Mouse (Mus musculus): Measurements from ENCODE around the gene Npm3.

Gene Npm3

GRCm38 (mm10) chr19:45753551-45753950 lies 4.2 kb upstream of the Npm3 start:
- no peak for DNase-seq (ENCODE audit: low spot score)

GRCm38 (mm10) chr19:45751881-45752280 lies 2.5 kb upstream of the Npm3 start:
- DNase-seq (ENCODE audit: low spot score), result no peak

- DNase-seq (ENCODE audit: low spot score), result no peak
Measured at GRCm38 (mm10) chr19:45748691-45749242, 624 bp downstream of the Npm3 start.

- DNase-seq (ENCODE audit: low spot score), result no peak
Measured at GRCm38 (mm10) chr19:45748206-45748605, 1.2 kb downstream of the Npm3 start.

GRCm38 (mm10) chr19:45747028-45747867 lies 2.1 kb downstream of the Npm3 start:
- peak; percentile 93 for DNase-seq (ENCODE audit: low spot score)

GRCm38 (mm10) chr19:45746153-45747020 lies 3.0 kb downstream of the Npm3 start:
- peak; percentile 84 for DNase-seq (ENCODE audit: low spot score)

GRCm38 (mm10) chr19:45745344-45746152 lies 3.8 kb downstream of the Npm3 start:
- peak; percentile 53 for DNase-seq (ENCODE audit: low spot score)

GRCm38 (mm10) chr19:45743619-45744018 lies 5.8 kb downstream of the Npm3 start:
- no peak for DNase-seq (ENCODE audit: low spot score)

- no peak for DNase-seq (ENCODE audit: low spot score)
Measured at GRCm38 (mm10) chr19:45742984-45743575, 6.3 kb downstream of the Npm3 start.

- DNase-seq (ENCODE audit: low spot score), result peak; percentile 48
Measured at GRCm38 (mm10) chr19:45742218-45742983, 7.0 kb downstream of the Npm3 start, which contains the start of gene Fgf8. Gene Fgf8 (minus strand): TSS chr19:45742915.

- DNase-seq (ENCODE audit: low spot score), result no peak
Measured at GRCm38 (mm10) chr19:45741431-45742217, 7.8 kb downstream of the Npm3 start.

- DNase-seq (ENCODE audit: low spot score), result no peak
Measured at GRCm38 (mm10) chr19:45740817-45741216, 8.6 kb downstream of the Npm3 start.

GRCm38 (mm10) chr19:45740233-45740632 lies 9.2 kb downstream of the Npm3 start:
- DNase-seq (ENCODE audit: low spot score), result no peak

- DNase-seq (ENCODE audit: low spot score), result no peak
Measured at GRCm38 (mm10) chr19:45738521-45738920, 10.9 kb downstream of the Npm3 start.

GRCm38 (mm10) chr19:45737846-45738484 lies 11.4 kb downstream of the Npm3 start:
- DNase-seq (ENCODE audit: low spot score), result no peak

GRCm38 (mm10) chr19:45737208-45737845 lies 12.1 kb downstream of the Npm3 start:
- DNase-seq (ENCODE audit: low spot score), result peak; percentile 64

GRCm38 (mm10) chr19:45736855-45737207 lies 12.6 kb downstream of the Npm3 start:
- DNase-seq (ENCODE audit: low spot score), result peak; percentile 68

GRCm38 (mm10) chr19:45736241-45736640 lies 13.2 kb downstream of the Npm3 start:
- no peak for DNase-seq (ENCODE audit: low spot score)

- no peak for DNase-seq (ENCODE audit: low spot score)
Measured at GRCm38 (mm10) chr19:45734762-45735161, 14.6 kb downstream of the Npm3 start.
